22 mouse cellular contexts compared by ENCODE assay signal in genomic region chr12:76549203-76549602, GRCm38 (mm10). TPM values are rescaled to one million over a fixed set of nuclear protein-coding genes. Genes with fewer than 3 reads are reported as not detected.
DNase-seq lines count a peak whose midpoint lies in the region; ATAC-seq and TF ChIP-seq lines count a peak whose summit lies in the region.
"Had no signal": no experiment of that assay in that cellular context is flagged by ENCODE, and none has a peak within 500 bp of the region (broad histone marks: within the 10 kb centered on the region; RNA-seq: fewer than 3 reads in every experiment).

No protein-coding gene starts in this region.

- in situ Hi-C loops in ES-E14 (cut with MboI; ENCODE audit: low sequenced_read_pairs in 2 of 2, unreplicated experiment in 2 of 2), result no loop called here

- no peak overlapping the region for H3K4me3 ChIP-seq in heart, embryonic 15.5 days
- H3K4me3 ChIP-seq in heart, embryonic 12.5 days, result no peak overlapping the region
- no peak overlapping the region for H3K4me3 ChIP-seq in liver, postnatal 0 days (ENCODE audit: low read depth, low read length)
- no peak overlapping the region for H3K4me3 ChIP-seq in liver, embryonic 11.5 days (ENCODE audit: low read depth, low read length)
- no peak overlapping the region for H3K4me3 ChIP-seq in ES-E14 (ENCODE audit: insufficient read depth in 1 of 2, low read depth in 1 of 2, low read length in 2 of 2, poor library complexity in 1 of 2, severe bottlenecking in 1 of 2)
- no peak overlapping the region for H3K4me3 ChIP-seq in stomach, embryonic 16.5 days (replicated peaks; ENCODE audit: low read length)
- H3K4me3 ChIP-seq: midbrain, embryonic 12.5 days had no signal

- H3K36me3 ChIP-seq in heart, embryonic 15.5 days, result no peaks in the 10 kb centered on the region
- no peaks in the 10 kb centered on the region for H3K36me3 ChIP-seq in heart, embryonic 12.5 days
- H3K36me3 ChIP-seq in liver, postnatal 0 days (replicated peaks; ENCODE audit: insufficient read depth, low read length), result peaks cover 4% of the 10 kb centered on the region
- H3K36me3 ChIP-seq in liver, embryonic 11.5 days (ENCODE audit: control insufficient read depth, insufficient read depth, low read length), result no peaks in the 10 kb centered on the region
- 0 out of 2 replicates have a peak, but pooled peaks cover 2% of the 10 kb centered on the region for H3K36me3 ChIP-seq in ES-E14 (ENCODE audit: control insufficient read depth, insufficient read depth, low read length, poor library complexity, severe bottlenecking)
- no peaks in the 10 kb centered on the region for H3K36me3 ChIP-seq in stomach, embryonic 16.5 days (ENCODE audit: control insufficient read depth, insufficient read depth, low read length)
- H3K36me3 ChIP-seq: midbrain, embryonic 12.5 days had no signal

- no peak for TF ChIP-seq CTCF in liver, postnatal 0 days (IDR thresholded peaks at IDR 0.05; ENCODE audit: low read depth)

- no peak for ATAC-seq in heart, embryonic 15.5 days (replicated peaks; ENCODE audit: insufficient number of reproducible peaks, insufficient read depth, low FRiP score, low read depth)
- no peak for ATAC-seq in heart, embryonic 12.5 days (ENCODE audit: insufficient number of reproducible peaks, low FRiP score)
- ATAC-seq in liver, postnatal 0 days, result no peak
- ATAC-seq in liver, embryonic 11.5 days (replicated peaks; ENCODE audit: low FRiP score), result no peak
- ATAC-seq in stomach, embryonic 16.5 days (ENCODE audit: insufficient read depth, low FRiP score), result no peak
- ATAC-seq: forebrain, postnatal 0 days; inflammation-experienced regulatory T-cells, adult 6 months had no signal

- no peak for TF ChIP-seq EP300 in liver, postnatal 0 days (IDR thresholded peaks at IDR 0.05; ENCODE audit: low read depth)

- no peak overlapping the region for H3K9ac ChIP-seq in heart, embryonic 15.5 days
- H3K9ac ChIP-seq in heart, embryonic 12.5 days, result no peak overlapping the region
- H3K9ac ChIP-seq in liver, postnatal 0 days (replicated peaks), result peak overlapping the region; percentile 21; the same call in 1 of the 2 replicates
- H3K9ac ChIP-seq in liver, embryonic 11.5 days (ENCODE audit: low read depth, low read length), result no peak overlapping the region
- no peak overlapping the region for H3K9ac ChIP-seq in ES-E14 (ENCODE audit: insufficient read depth, low read depth, low read length, poor library complexity, severe bottlenecking)
- peak overlapping the region; percentile 24; the same call in 1 of the 2 replicates for H3K9ac ChIP-seq in stomach, embryonic 16.5 days (ENCODE audit: low read length)
- H3K9ac ChIP-seq: forebrain, postnatal 0 days; hindbrain, embryonic 14.5 days; midbrain, embryonic 12.5 days had no signal

- no peaks in the 10 kb centered on the region for H3K9me3 ChIP-seq in heart, embryonic 15.5 days (replicated peaks)
- no peaks in the 10 kb centered on the region for H3K9me3 ChIP-seq in heart, embryonic 12.5 days (replicated peaks)
- no peaks in the 10 kb centered on the region for H3K9me3 ChIP-seq in liver, postnatal 0 days (ENCODE audit: low read length)
- no peaks in the 10 kb centered on the region for H3K9me3 ChIP-seq in liver, embryonic 11.5 days (ENCODE audit: control insufficient read depth, low read length)
- H3K9me3 ChIP-seq in ES-E14 (ENCODE audit: control insufficient read depth, insufficient read depth, low read depth, low read length), result no peaks in the 10 kb centered on the region
- H3K9me3 ChIP-seq in stomach, embryonic 16.5 days (replicated peaks; ENCODE audit: control insufficient read depth, low read length), result no peaks in the 10 kb centered on the region
- H3K9me3 ChIP-seq: midbrain, embryonic 12.5 days had no signal

- peaks cover 89% of the 10 kb centered on the region for H3K4me1 ChIP-seq in heart, embryonic 15.5 days (replicated peaks)
- peaks cover 92% of the 10 kb centered on the region for H3K4me1 ChIP-seq in heart, embryonic 12.5 days (replicated peaks)
- H3K4me1 ChIP-seq in liver, postnatal 0 days (ENCODE audit: insufficient read depth), result peaks cover 76% of the 10 kb centered on the region
- H3K4me1 ChIP-seq in liver, embryonic 11.5 days (replicated peaks; ENCODE audit: control insufficient read depth, insufficient read depth, low read length), result peaks cover 28% of the 10 kb centered on the region
- peaks cover 8 to 36% of the 10 kb centered on the region in 2 experiments for H3K4me1 ChIP-seq in ES-E14 (ENCODE audit: control insufficient read depth in 2 of 2, insufficient read depth in 2 of 2, low read length in 2 of 2, poor library complexity in 1 of 2)
- peaks cover 84% of the 10 kb centered on the region for H3K4me1 ChIP-seq in stomach, embryonic 16.5 days (ENCODE audit: control insufficient read depth, insufficient read depth, low read length)

- no peak overlapping the region for H3K4me2 ChIP-seq in heart, embryonic 15.5 days
- H3K4me2 ChIP-seq in heart, embryonic 12.5 days, result no peak overlapping the region
- no peak overlapping the region for H3K4me2 ChIP-seq in liver, postnatal 0 days (ENCODE audit: low read depth, low read length)
- no peak overlapping the region for H3K4me2 ChIP-seq in liver, embryonic 11.5 days
- no peak overlapping the region for H3K4me2 ChIP-seq in stomach, embryonic 16.5 days (ENCODE audit: low read depth, low read length)
- H3K4me2 ChIP-seq: hindbrain, embryonic 14.5 days; midbrain, embryonic 12.5 days had no signal

- peak overlapping the region; percentile 60; the same call in 1 of the 2 replicates for H3K27ac ChIP-seq in heart, embryonic 15.5 days
- no peak overlapping the region for H3K27ac ChIP-seq in heart, embryonic 12.5 days (ENCODE audit: poor library complexity, severe bottlenecking)
- H3K27ac ChIP-seq in liver, postnatal 0 days (ENCODE audit: low read depth), result peak overlapping the region; percentile 89; the same call in 1 of the 2 replicates
- no peak overlapping the region for H3K27ac ChIP-seq in liver, embryonic 11.5 days (ENCODE audit: low read depth, low read length)
- H3K27ac ChIP-seq in ES-E14 (ENCODE audit: insufficient read depth, low read depth, low read length, poor library complexity, severe bottlenecking), result peak overlapping the region; percentile 48; the same call in 1 of the 2 replicates
- peak overlapping the region; percentile 96; the same call in 1 of the 2 replicates for H3K27ac ChIP-seq in stomach, embryonic 16.5 days (ENCODE audit: low read length)
- H3K27ac ChIP-seq: hindbrain, embryonic 14.5 days; midbrain, embryonic 12.5 days had no signal

- 58% methylated on average over 3 of the region's 3 CpGs for WGBS in heart, embryonic 15.5 days
- 55% methylated on average over 3 of the region's 3 CpGs for WGBS in heart, embryonic 12.5 days
- 85% methylated on average over 3 of the region's 3 CpGs for WGBS in liver, postnatal 0 days (ENCODE audit: insufficient replicate concordance)
- WGBS in liver, embryonic 11.5 days, result 82% methylated on average over 3 of the region's 3 CpGs
- 76% methylated on average over 3 of the region's 3 CpGs for WGBS in stomach, embryonic 16.5 days

- no peak for DNase-seq in liver, postnatal 0 days
- no peak for DNase-seq in liver, embryonic 11.5 days (ENCODE audit: low spot score)
- peak; percentile 70 for DNase-seq in ES-E14 (ENCODE audit: low read depth, low spot score)
- DNase-seq in layer of hippocampus, adult 8-10 months (ENCODE audit: low spot score in 2 of 2), result no peak
- DNase-seq: adrenal gland, adult 2 months; B cell, adult 2 months; cerebellum, adult 11-12 months; cerebellum, postnatal 10 days; forebrain, postnatal 0 days; heart, postnatal 36 days; kidney, postnatal 4 days; lung, adult 18-20 months; right cerebral cortex, postnatal 14 days; spleen, adult 18-20 months; thymus, adult 2 months had no signal

- no peaks in the 10 kb centered on the region for H3K27me3 ChIP-seq in heart, embryonic 15.5 days
- no peaks in the 10 kb centered on the region for H3K27me3 ChIP-seq in heart, embryonic 12.5 days (replicated peaks)
- no peaks in the 10 kb centered on the region for H3K27me3 ChIP-seq in liver, postnatal 0 days (ENCODE audit: insufficient read depth, low read length)
- peaks cover 13% of the 10 kb centered on the region for H3K27me3 ChIP-seq in liver, embryonic 11.5 days (replicated peaks; ENCODE audit: control insufficient read depth, insufficient read depth, low read length)
- no peaks in the 10 kb centered on the region for H3K27me3 ChIP-seq in stomach, embryonic 16.5 days (ENCODE audit: control insufficient read depth, insufficient read depth, low read length)
- H3K27me3 ChIP-seq: CH12.LX had no signal

TF ChIP-seq in ES-E14, 5 proteins besides CTCF, POLR2A, EP300 and RAD21:
- no peak for TF ChIP-seq ZC3H11A (IDR thresholded peaks at IDR 0.05; ENCODE audit: borderline replicate concordance, low read depth, low read length)
- TF ChIP-seq CHD2 (IDR thresholded peaks at IDR 0.05; ENCODE audit: low read depth, low read length), result peak; percentile 73
- no peak for TF ChIP-seq HCFC1 (IDR thresholded peaks at IDR 0.05; ENCODE audit: borderline replicate concordance, insufficient read depth, low read length)
- TF ChIP-seq MAFK (IDR thresholded peaks at IDR 0.05; ENCODE audit: insufficient read depth, low read depth, low read length), result 0 out of 2 replicates have a peak, but pooled peaks have one; percentile 20
- TF ChIP-seq ZNF384 (IDR thresholded peaks at IDR 0.05; ENCODE audit: low read depth, low read length), result no peak

RNA-seq across cellular contexts. Expression of gene Plekhg3, which starts 18.5 kb away (rescaled TPM):
- 7.1 and 11.1 TPM in 2 replicates for polyA plus RNA-seq in heart, embryonic 15.5 days (2015; fragmentation: Nextera tagmentation; extraction: Ambion mirVana)
- 8.2 and 10.3 TPM in 2 replicates for polyA plus RNA-seq in heart, embryonic 12.5 days (2016; fragmentation: Nextera tagmentation; extraction: Ambion mirVana)
- 3.3 and 3.7 TPM in 2 replicates for polyA plus RNA-seq in liver, postnatal 0 days (2015; fragmentation: Nextera tagmentation; extraction: Ambion mirVana)
- 3.4 and 4.1 TPM in 2 replicates for polyA plus RNA-seq in liver, embryonic 11.5 days (2014; fragmentation: Nextera tagmentation; extraction: Ambion mirVana)
- total RNA-seq in ES-E14 (2012; rRNA removed), result 10.9 and 12.1 TPM in 2 replicates
- 10.2 and 11.6 TPM in 2 replicates for polyA plus RNA-seq in stomach, embryonic 16.5 days (2015; fragmentation: Nextera tagmentation; extraction: Ambion mirVana)
- total RNA-seq in layer of hippocampus, adult 8-10 months (2022), result 10 to 100 TPM; 23.4 to 28.6 (median 24.9) TPM

Comparison
In these comparisons a context has a peak if more than half of its experiments do, and no peak if none do; other contexts are left out.
1. H3K27ac ChIP-seq: peak in heart, embryonic 15.5 days (single experiment), liver, postnatal 0 days (single experiment), ES-E14 (single experiment) and stomach, embryonic 16.5 days (single experiment); none in heart, embryonic 12.5 days (single experiment) and liver, embryonic 11.5 days (single experiment).
2. H3K9ac ChIP-seq: peak in liver, postnatal 0 days (single experiment) and stomach, embryonic 16.5 days (single experiment); none in heart, embryonic 15.5 days (single experiment), heart, embryonic 12.5 days (single experiment), liver, embryonic 11.5 days (single experiment) and ES-E14 (single experiment).